Mouse (Mus musculus): Measurements from ENCODE around the gene Grap. TPM values are rescaled to one million over a fixed set of nuclear protein-coding genes. Genes with fewer than 3 reads are reported as not detected.
"Not testable (repeated sequence)": the region's sequence is repeated elsewhere in the genome, so short reads cannot be mapped to it uniquely, and the experiment has no call there.

The Grap gene
- total RNA-seq, 2 experiments from 2014 or later, result 12.1 to 13.5 TPM

- DNase-seq, result no peak
These were observed 14.1 kb upstream of the Grap start for GRCm38 (mm10) chr11:61638764-61639536.

- no peak for DNase-seq
These were observed 13.4 kb upstream of the Grap start for GRCm38 (mm10) chr11:61639601-61640177.

- not testable (repeated sequence) for DNase-seq
These were observed 12.5 kb upstream of the Grap start for GRCm38 (mm10) chr11:61640585-61640984.

GRCm38 (mm10) chr11:61642106-61642505 is 11.0 kb upstream of the Grap start:
- DNase-seq, result no peak

- no peak for DNase-seq
These were observed 9.7 kb upstream of the Grap start for GRCm38 (mm10) chr11:61643184-61643961.

- DNase-seq, result peak; percentile 36 to 49
These were observed 8.3 kb upstream of the Grap start for GRCm38 (mm10) chr11:61644576-61645326.

- no peak for DNase-seq
These were observed 7.7 kb upstream of the Grap start for GRCm38 (mm10) chr11:61645357-61645857.

- no peak for DNase-seq
These were observed 6.5 kb upstream of the Grap start for GRCm38 (mm10) chr11:61646499-61647039.

GRCm38 (mm10) chr11:61647110-61647910 is 5.8 kb upstream of the Grap start:
- DNase-seq, result no peak

GRCm38 (mm10) chr11:61647956-61648748 is 4.9 kb upstream of the Grap start:
- DNase-seq, result peak; percentile 32 to 36

GRCm38 (mm10) chr11:61648749-61649115 is 4.3 kb upstream of the Grap start:
- no peak for DNase-seq

- DNase-seq, result no peak
These were observed 3.9 kb upstream of the Grap start for GRCm38 (mm10) chr11:61649163-61649580.

GRCm38 (mm10) chr11:61649626-61650025 is 3.4 kb upstream of the Grap start:
- no peak for DNase-seq

GRCm38 (mm10) chr11:61650470-61651265 is 2.4 kb upstream of the Grap start:
- DNase-seq, result no peak

- DNase-seq, result no peak
These were observed 849 bp upstream of the Grap start for GRCm38 (mm10) chr11:61652216-61652615.

GRCm38 (mm10) chr11:61653568-61653967 is 503 bp downstream of the Grap start:
- no peak for DNase-seq

- no peak for DNase-seq
These were observed 1.8 kb downstream of the Grap start for GRCm38 (mm10) chr11:61654786-61655311.

GRCm38 (mm10) chr11:61655649-61656048 is 2.6 kb downstream of the Grap start:
- no peak for DNase-seq

All from heart, adult 18-20 months (tissue).